Mouse (Mus musculus) left cerebral cortex, adult 2 months (tissue): ENCODE data around the gene Dysf. TPM values are rescaled to one million over a fixed set of nuclear protein-coding genes. Genes with fewer than 3 reads are reported as not detected.

ENCODE experiments used
- DNase-seq, 2 experiments: peaks; one replicate each; pipeline ENCODE4 v3.0.0; 2021 to 2022; ENCODE audit warnings: low spot score in 2 of 2, mixed read lengths in 1 of 2; ENCODE audit errors: extremely low spot score in 1 of 2
- H3K27ac ChIP-seq: fragments of 200-600 bp; 2 replicates; pipeline ENCODE4 v1.8.1; 2022
- H3K4me3 ChIP-seq: fragments of 200-600 bp; 2 replicates; pipeline ENCODE4 v1.8.1; 2022
- CTCF ChIP-seq: fragments of 200-600 bp; IDR thresholded peaks from 2 replicates; pipeline ENCODE4 v1.8.1; 2022; ENCODE audit warnings: antibody characterized with exemption, mild to moderate bottlenecking, moderate library complexity
- intact Hi-C: fragments of 180-260 bp; cut with DNase I; formaldehyde crosslinking; loops from one replicate; pipeline ENCODE4 v1.15.1; 2025
- total RNA-seq, 2 experiments: library from RNA; stranded (reverse); gene quantifications; 2 replicates each; pipeline ENCODE4 v1.2.3; 2021

The Dysf gene
- total RNA-seq, 2 experiments from 2014 or later: 3.5 to 5.8 TPM

DNA sequence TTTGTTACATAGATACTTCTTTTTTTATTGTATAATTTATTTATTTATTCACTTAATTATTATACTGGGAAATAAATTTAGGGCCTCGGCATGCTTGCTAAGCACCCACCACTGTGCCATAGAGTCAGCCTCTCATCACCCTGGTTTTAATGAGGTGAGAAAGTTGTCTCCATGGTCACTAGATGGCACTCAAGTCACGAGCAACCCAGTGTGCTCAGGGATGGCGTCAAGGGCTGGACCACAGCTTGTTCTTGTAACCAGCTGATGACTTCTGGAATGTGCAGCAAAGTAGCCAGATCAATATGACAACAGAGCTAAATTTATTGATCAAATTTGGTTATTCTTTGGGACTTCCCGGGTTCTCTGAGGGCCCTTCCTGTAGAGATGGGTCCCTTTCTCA, 85.1 kb downstream of the Dysf start:
- DNase-seq: peak; percentile 29 to 30
- H3K27ac ChIP-seq: no peak overlapping the region
- TF ChIP-seq CTCF: peak; percentile 66
- intact Hi-C loops: loop anchor here (2.0 to 5.0 kb wide), 2 partner anchors 924 to 1037 kb away; no protein-coding TSS in a partner anchor
- H3K4me3 ChIP-seq: no peak overlapping the region

DNA sequence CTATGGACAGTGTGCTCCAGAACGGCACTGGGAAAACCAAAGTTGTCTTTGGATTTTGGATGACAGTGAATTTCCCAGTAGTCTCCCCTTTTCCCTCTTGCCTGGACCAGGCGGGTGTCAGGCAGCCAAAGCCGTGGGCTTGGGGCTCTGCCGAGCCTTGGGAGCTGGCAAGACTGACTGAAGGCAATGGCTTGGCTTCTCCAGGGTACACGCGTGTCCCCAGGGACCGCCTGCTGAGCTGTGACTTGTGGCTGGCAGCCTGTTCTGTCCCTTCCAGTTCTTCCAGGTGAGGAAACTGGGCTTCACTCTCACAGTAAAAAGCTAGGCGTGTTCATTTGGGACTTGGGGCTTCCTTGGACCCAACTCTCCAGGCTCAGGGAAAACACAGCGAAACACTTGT, 86.1 kb downstream of the Dysf start:
- DNase-seq: no peak
- H3K27ac ChIP-seq: no peak overlapping the region
- no peak overlapping the region for H3K4me3 ChIP-seq
- no peak for TF ChIP-seq CTCF
- intact Hi-C loops: loop anchor here (2.0 to 5.0 kb wide), 3 partner anchors 312 to 923 kb away; no protein-coding TSS in a partner anchor

DNA sequence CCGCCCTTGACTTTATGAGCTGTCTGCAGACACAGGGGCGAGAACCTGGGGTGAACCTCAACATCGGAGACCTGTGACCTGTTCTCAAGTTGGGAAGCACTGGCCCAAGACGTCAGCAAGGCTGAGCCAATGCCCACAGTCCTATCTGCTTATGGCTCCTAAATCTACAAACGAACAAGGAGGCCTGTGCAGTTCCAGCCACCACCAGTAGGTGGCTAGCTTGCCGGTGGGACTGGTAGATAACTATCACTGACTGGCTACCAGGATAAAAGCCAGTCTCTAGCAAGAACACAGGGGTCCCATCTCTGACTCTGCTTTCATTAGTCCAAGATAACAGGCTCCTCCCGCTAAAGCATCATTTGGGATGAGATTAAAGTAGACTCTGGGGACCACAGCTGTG, 86.6 kb downstream of the Dysf start:
- no peak; the same call in none of the 2 replicates for TF ChIP-seq CTCF
- peak; percentile 69 to 78 for DNase-seq
- intact Hi-C loops: loop anchor here (1.0 to 5.0 kb wide), 6 partner anchors 107 to 922 kb away; no protein-coding TSS in a partner anchor
- Histone ChIP-seq H3K4me3 (no peak overlapping the region), H3K27ac (no peak overlapping the region)

DNA sequence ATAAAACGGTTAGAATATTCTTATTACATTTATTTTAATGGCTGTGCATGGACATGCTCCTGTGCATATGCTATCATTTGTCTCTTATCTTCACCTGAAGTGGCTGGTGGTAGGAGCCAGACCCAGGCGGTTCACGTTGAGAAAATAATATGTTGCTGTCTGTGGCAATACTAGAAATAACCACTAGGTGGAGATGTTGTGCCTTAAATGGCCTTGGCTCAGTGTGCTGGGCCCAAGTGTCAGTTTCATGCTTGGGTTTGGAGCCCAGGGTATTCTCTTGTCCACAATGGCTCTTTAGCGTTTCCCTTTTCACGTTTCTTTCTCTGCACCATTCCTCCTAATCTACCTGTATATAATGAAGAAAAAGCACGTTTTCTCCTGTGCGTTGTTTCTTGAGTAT, 87.5 kb downstream of the Dysf start:
- no peak overlapping the region for H3K27ac ChIP-seq
- DNase-seq: peak; percentile 41 to 57
- intact Hi-C loops: loop anchor here (1.0 to 5.0 kb wide), 5 partner anchors 106 to 826 kb away; no protein-coding TSS in a partner anchor
- TF ChIP-seq CTCF: peak; percentile 88
- no peak overlapping the region for H3K4me3 ChIP-seq

DNA sequence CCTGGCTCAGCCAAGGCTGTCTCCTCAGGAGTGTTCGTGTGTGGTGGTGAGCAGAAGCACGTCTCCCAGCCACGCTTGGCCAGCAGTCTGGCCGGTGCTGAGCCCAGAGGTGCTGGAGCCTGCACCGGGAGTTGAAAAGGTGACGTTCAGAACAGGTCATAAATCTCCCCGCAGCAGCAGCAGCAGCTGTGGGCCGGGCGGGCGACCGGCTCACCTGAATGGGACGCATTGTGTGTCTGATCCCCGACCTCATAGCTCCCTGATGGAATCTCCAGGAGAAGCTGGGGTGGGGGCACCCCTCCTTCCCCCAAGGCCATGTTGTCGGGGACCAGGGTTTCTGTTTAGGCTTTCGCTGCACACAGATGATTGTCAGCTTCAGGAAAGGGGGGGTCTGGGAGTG, 93.6 kb downstream of the Dysf start:
- TF ChIP-seq CTCF: no peak
- no peak overlapping the region for H3K27ac ChIP-seq
- DNase-seq: no peak
- intact Hi-C loops: no loop called here
- H3K4me3 ChIP-seq: no peak overlapping the region

DNA sequence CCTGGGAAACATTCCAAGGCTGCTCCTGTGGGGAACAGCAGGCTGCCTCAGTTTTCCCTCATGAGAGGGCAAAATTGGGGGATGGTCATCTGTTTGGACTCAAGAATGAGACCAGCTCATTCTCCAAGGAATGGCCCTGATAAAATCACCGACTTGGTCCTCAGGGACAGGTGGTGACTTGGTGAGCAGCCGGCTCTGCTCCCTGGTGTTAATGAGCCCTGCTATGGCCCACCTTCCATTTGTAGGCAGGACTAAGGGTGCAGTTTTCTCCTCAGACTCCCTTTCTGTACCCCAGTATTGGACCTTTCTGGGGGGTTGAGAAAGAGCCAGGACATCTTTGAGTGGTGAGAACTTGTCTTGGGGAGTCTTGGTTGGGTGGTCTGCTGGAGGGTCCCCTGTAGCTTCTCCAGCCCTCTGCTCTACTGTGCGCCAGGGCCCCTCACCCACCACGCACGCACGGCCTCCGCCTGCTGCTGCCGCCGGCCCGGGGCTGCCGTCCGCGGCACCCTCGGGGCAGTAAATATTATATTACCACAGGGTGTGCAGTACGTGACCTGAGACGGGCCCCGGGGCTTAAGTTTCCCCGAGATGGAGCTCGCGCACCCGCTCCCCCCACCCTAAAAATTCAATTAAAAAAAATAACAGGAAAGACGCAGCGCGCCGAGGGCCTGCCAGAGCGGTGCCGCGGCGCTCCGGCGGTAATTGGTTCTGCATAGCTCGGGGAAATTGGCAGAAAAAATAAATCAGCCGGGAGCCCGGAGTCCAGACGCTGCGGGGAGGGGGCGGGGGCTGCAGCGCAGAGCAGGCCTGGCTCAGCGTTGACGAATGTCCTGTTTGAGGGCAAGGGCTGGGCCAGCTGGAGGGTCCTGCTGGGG, 97.0 kb downstream of the Dysf start:
- Histone ChIP-seq H3K4me3 (peak overlapping the region; percentile 44), H3K27ac (no peak overlapping the region)
- peak; percentile 42 to 43 for DNase-seq
- intact Hi-C loops: no loop called here
- TF ChIP-seq CTCF: no peak

DNA sequence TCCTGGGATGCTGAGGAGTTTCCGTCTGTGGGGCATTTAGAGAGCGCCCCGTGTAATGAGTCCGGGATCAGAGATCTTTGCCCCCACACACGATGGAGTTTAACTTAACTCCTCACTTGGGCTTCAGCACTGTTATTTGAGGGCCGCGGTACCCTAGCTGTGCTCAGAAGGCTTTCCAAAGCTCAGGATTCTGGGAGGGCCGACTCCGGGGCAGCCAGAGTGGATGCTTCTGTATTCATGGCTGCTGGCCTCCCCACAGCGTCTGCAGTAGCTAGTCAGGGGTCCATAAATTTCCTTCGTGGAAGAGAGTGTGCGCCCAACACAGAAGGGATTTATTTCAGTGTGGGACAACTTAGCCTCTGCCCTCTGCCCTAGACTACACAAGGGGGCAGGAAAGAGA, 97.7 kb downstream of the Dysf start:
- intact Hi-C loops: no loop called here
- Histone ChIP-seq H3K4me3 (peak overlapping the region; percentile 44), H3K27ac (no peak overlapping the region)
- TF ChIP-seq CTCF: no peak
- DNase-seq: no peak

DNA sequence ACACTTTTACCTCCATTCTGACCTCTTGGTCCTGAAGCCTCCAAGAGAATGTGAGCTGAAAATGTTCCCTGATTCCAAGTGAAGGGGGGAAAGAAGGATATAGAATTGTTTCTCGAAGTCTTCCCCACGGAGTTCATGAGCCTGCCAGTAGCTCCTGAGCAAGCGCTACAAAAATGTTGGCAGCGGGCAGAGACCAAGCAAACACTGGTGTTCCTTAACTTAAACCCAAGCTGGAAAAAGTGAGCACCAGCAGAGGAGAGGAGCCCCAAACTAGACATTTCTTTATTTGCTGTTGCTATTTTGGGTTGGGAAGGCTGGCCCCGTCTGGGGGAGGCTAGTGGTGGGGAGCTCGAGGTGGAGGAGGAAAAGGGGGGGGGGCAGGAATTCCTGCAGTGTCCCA, 102.0 kb downstream of the Dysf start:
- Histone ChIP-seq H3K4me3 (no peak overlapping the region), H3K27ac (no peak overlapping the region)
- DNase-seq: no peak
- intact Hi-C loops: no loop called here
- TF ChIP-seq CTCF: no peak

DNA sequence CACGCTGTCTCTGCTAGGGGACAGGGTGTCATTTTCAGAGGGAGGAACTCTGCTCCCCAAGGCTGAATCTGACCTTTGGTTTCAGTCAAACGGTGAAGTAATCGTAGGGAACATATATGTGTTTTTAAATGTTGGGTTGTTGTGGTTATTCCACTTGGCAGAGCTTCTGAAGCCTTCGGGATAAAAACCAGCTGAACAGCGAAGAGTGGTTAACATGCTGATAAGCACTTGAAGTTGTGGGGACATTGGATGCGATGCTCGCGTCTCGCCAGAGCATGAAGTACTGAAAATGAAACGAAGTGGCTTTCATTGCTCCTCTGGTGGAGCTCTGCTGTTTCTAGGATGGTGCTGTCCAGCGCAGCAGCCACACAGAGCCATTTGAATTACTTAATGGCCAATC, 102.7 kb downstream of the Dysf start:
- Histone ChIP-seq H3K27ac (no peak overlapping the region), H3K4me3 (no peak overlapping the region)
- no peak for DNase-seq
- intact Hi-C loops: no loop called here
- TF ChIP-seq CTCF: no peak

DNA sequence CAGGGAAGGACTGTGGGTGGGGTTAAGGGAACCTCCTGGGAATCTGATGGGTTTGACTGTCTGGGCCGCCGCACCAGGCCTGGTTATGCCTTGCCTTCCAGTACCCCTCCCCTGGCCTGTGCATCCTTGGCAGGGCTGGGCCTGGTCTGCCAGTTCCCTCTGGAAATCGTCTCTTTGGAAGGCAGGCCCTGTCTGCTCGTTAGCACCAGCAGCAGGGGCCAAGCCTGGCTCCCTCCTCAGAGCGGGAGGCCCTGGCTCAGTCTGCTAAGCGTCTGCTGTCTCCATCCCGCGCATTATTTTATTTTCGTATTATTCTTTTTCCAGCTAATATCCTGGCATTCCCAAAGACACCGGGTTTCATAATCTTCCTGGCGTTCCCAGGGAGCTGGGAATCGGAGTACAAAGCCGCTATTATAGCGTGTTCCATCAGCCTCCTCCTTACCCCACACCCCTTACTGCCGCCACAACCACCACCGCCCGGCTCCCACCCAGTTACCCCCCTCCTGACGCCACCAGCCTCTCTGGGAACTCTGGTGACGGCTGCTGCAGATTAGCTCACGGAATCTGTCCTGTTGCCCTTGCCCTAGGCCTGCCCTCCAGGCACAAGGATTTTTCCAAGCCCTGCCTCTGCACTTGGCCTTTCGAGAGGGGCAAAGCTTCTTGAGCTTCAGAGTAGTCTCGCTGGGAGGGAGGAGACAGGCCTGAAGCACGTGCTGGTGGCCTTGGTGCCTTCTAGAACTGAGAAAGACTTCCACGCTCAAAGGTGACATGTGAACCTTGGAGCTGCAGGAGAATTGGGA, 111.5 kb downstream of the Dysf start:
- Histone ChIP-seq H3K27ac (no peak overlapping the region), H3K4me3 (no peak overlapping the region)
- intact Hi-C loops: no loop called here
- TF ChIP-seq CTCF: no peak
- no peak for DNase-seq

DNA sequence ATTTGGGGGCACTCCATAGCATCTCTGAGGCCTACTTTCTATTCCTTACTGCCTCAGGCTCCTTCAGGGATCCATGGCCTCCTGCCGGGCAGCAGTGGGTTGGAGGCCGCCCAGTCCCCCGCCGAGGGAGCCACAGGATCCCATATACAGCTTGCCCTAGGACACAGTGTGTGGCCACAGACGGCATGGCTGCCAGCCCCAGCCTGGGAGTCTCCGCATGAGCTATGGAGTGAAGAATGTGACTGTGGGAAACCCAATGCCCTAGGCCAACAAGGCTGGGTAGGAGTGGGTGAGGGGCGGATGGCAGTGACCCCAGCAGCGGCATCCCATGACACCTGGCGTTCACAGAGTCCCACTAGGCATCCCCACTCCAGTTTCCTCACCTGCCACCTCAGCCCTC, 116.2 kb downstream of the Dysf start:
- intact Hi-C loops: no loop called here
- TF ChIP-seq CTCF: no peak
- no peak overlapping the region for H3K4me3 ChIP-seq
- no peak overlapping the region for H3K27ac ChIP-seq
- no peak for DNase-seq

DNA sequence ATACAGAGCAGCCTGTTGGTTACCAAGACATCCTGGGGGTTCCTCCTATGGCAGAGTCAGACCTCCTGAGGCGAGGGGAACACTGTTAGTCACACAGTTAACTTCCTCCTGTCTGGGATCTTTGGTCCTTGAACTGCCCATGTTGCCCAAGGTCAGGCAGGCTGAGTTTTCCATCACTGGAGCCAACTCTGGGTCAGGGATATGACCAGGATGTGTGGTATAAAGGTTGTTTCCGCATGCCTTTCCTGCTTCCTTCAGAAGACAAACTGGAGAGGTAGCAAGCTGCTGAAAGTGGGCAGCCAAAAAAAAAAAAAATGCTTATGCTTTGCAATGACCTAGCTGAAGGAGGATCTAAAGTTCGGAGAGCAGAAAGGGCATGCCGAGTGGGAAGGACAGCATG, 116.7 kb downstream of the Dysf start:
- intact Hi-C loops: no loop called here
- H3K4me3 ChIP-seq: no peak overlapping the region
- TF ChIP-seq CTCF: no peak
- no peak overlapping the region for H3K27ac ChIP-seq
- DNase-seq: no peak
